Mouse (Mus musculus): ENCODE data around the gene Tomm20l. TPM values are rescaled to one million over a fixed set of nuclear protein-coding genes. Genes with fewer than 3 reads are reported as not detected.

The Tomm20l gene
- not detected for polyA plus RNA-seq (2014; fragmentation: Illumina TruSeq; extraction: RNeasy Lipid Tissue Mini Kit (QIAGEN cat#74804); ENCODE audit: low read depth, low replicate concordance)

GRCm38 (mm10) chr12:71111331-71111730, at the start of gene Tomm20l:
Tomm20l (plus strand) TSS chr12:71111428.

DNA sequence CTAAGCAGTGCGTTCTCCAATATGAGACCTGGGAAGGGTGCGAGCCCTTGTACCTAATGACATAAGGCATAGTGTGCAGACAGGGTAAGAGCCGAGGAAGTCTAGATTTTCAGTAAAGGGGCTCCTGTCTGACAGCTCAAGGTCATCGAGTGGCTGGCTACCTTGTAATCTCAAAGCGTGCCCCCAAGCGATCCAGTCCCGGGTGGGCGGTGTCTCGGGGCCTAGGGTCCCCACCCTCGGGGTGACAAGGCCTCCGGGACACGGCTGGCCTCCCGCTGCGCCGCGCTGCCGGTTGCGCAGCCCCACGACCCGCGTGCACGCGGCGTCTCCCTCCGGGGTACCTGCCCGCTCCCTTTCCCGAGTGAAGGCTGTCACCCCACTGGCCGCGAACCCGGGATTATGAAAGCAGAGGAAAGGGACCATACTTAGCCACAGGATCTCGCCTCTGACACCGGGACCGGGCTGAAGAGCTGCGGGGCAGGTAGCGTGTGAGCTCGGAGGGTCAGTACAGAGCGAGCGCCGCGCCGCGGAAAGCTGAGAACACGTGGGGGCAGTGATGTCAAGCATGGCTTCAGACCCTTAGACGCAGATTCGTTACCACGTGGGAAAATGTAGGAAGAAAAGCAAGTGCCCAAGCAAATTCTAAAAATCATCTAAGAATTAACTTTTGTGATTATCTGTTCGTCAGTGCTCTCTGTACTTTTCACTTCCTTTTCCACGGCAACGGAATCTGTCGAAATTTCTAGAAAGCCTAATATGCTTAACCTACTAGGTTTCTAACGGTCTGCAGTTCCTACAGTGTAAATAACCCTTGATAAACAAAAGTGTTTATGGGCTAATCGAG, 25.1 kb downstream of the Tomm20l start, which contains the start of the genes Timm9 and 2700049A03Rik:
Gene Timm9 (minus strand): TSS at position 555 of the 844 bp plus-strand sequence.
Gene 2700049A03Rik (plus strand): TSS at position 719 of the 844 bp plus-strand sequence.

Other genes starting within 250 kb of the Tomm20l start
- gene Actr10, start 173.6 kb upstream of the Tomm20l start, polyA plus RNA-seq (2014; fragmentation: Illumina TruSeq; extraction: RNeasy Lipid Tissue Mini Kit (QIAGEN cat#74804); ENCODE audit: low read depth, low replicate concordance) = 215 TPM
- 718 TPM for gene Psma3, start 136.8 kb upstream of the Tomm20l start, polyA plus RNA-seq (2014; fragmentation: Illumina TruSeq; extraction: RNeasy Lipid Tissue Mini Kit (QIAGEN cat#74804); ENCODE audit: low read depth, low replicate concordance)
- gene Arid4a, start 95.4 kb upstream of the Tomm20l start, polyA plus RNA-seq (2014; fragmentation: Illumina TruSeq; extraction: RNeasy Lipid Tissue Mini Kit (QIAGEN cat#74804); ENCODE audit: low read depth, low replicate concordance) = 25.4 TPM
- 80.5 TPM for gene Timm9, start 25.3 kb downstream of the Tomm20l start, polyA plus RNA-seq (2014; fragmentation: Illumina TruSeq; extraction: RNeasy Lipid Tissue Mini Kit (QIAGEN cat#74804); ENCODE audit: low read depth, low replicate concordance)
- gene 2700049A03Rik, start 25.4 kb downstream of the Tomm20l start, polyA plus RNA-seq (2014; fragmentation: Illumina TruSeq; extraction: RNeasy Lipid Tissue Mini Kit (QIAGEN cat#74804); ENCODE audit: low read depth, low replicate concordance) = 4.6 TPM
- gene Dact1, start 198.5 kb downstream of the Tomm20l start, polyA plus RNA-seq (2014; fragmentation: Illumina TruSeq; extraction: RNeasy Lipid Tissue Mini Kit (QIAGEN cat#74804); ENCODE audit: low read depth, low replicate concordance) = 5.2 TPM

Data from kidney, adult 10 weeks (tissue).